Mouse (Mus musculus) left cerebral cortex, postnatal 10 days (tissue): ENCODE results near the gene Cda. TPM values are rescaled to one million over a fixed set of nuclear protein-coding genes. Genes with fewer than 3 reads are reported as not detected.

ENCODE experiments used
- microRNA-seq: library from miRNA; unstranded; fragments of <30 nt; microRNA quantifications from one replicate; pipeline ENCODE4 v1.2.0, GENCODE M21; 2022
- total RNA-seq, 2 experiments: library from RNA; stranded (reverse); gene quantifications; 2 replicates each; pipeline ENCODE4 v1.2.3; 2021

Cda gene
- total RNA-seq, 2 experiments from 2014 or later, result 2.0 to 3.4 TPM

Small RNAs within 50 kb of the gene (microRNA-seq; reads per million reads assigned to microRNA genes)
- gene Gm27646 (1.1 reads per million), gene Mir7019 (17.2 reads per million, percentile 37 among the genes with 10 or more reads in this experiment)

Other genes starting within 250 kb of the Cda start
- gene Hp1bp3, start 151.7 kb downstream of the Cda start, total RNA-seq, result 100 to 1,000 TPM; 153 to 154 TPM
- 10 to 100 TPM; 21.1 to 22.0 TPM for gene Sh2d5, start 117.6 kb downstream of the Cda start, total RNA-seq
- gene Kif17, start 117.6 kb downstream of the Cda start, total RNA-seq, result 10 to 100 TPM; 15.1 to 15.4 TPM
- gene Ddost, start 63.3 kb downstream of the Cda start, total RNA-seq, result 100 to 1,000 TPM; 112 to 114 TPM
- 100 to 1,000 TPM; 148 to 152 TPM for gene Pink1, start 41.7 kb downstream of the Cda start, total RNA-seq
- gene Fam43b, start 28.5 kb upstream of the Cda start, total RNA-seq, result 10 to 100 TPM; 33.5 to 39.5 TPM
- gene Mul1, start 66.7 kb upstream of the Cda start, total RNA-seq, result 10 to 100 TPM; 41.9 to 46.8 TPM
- gene Camk2n1, start 86.3 kb upstream of the Cda start, total RNA-seq, result 100 to 1,000 TPM; 377 to 385 TPM